In the genomic region with DNA sequence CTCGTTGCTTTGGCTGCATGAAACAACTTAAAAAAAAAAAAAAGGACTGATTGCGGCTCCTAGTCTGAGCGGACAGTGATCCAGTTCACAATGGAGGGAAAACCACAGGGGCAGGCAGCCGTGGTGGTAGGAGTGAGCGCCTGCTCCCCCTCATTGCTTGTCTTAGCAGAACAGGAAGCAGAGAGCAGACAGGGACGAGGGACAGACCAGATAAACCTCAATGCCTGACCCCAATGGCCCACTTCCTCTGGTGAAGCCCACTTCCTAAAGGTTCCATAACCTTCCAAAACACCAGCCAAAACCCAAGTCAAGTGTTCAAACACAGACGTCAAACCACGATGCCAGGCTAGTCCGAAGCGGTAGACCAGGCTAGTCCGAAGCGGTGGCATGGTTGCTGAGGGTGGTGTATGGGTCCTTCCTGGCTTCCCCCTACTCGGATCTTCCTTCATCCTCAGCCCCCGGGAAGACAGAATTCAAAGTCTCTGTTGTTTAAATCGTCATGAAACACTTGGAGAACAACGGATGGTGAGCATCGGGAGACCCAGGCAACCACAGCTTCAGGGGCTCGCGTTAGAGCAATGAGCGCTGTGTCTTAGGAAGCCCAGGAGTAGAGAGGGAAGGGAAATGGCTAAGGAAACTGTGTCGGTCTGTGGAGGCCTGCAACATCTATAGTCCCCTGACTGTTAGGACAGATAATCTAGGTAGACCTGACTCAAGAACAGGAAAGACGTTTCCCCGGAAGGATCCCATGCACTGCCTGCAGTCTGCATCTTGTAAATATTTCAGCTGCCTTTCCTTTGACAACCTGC, we compare ENCODE assay signal across 12 mouse cellular contexts. TPM values are rescaled to one million over a fixed set of nuclear protein-coding genes. Genes with fewer than 3 reads are reported as not detected.
DNase-seq lines count a peak whose midpoint lies in the region; ATAC-seq and TF ChIP-seq lines count a peak whose summit lies in the region.
"Had no signal": no experiment of that assay in that cellular context is flagged by ENCODE, and none has a peak within 500 bp of the region (broad histone marks: within the 10 kb centered on the region; RNA-seq: fewer than 3 reads in every experiment).

No protein-coding gene starts in this region.

- H3K27me3 ChIP-seq in testis, adult 2 months (ENCODE audit: control insufficient read depth, insufficient read depth, low read length) = no peaks in the 10 kb centered on the region
- H3K27me3 ChIP-seq in megakaryocyte, embryonic 14.5 days (replicated peaks) = no peaks in the 10 kb centered on the region
- H3K27me3 ChIP-seq: intestine, embryonic 15.5 days; Patski had no signal

- 0 out of 2 replicates have a peak, but pooled peaks have one; percentile 15 for ATAC-seq in cerebellum, adult (ENCODE audit: insufficient number of reproducible peaks, low FRiP score, low TSS enrichment)
- ATAC-seq: Patski had no signal

- H3K9me3 ChIP-seq in megakaryocyte, embryonic 14.5 days = no peaks in the 10 kb centered on the region
- H3K9me3 ChIP-seq: intestine, embryonic 15.5 days had no signal

- H3K4me3 ChIP-seq in testis, adult 2 months (ENCODE audit: control insufficient read depth, low read depth, low read length) = peak overlapping the region; percentile 35
- H3K4me3 ChIP-seq in megakaryocyte, embryonic 14.5 days (replicated peaks) = peak overlapping the region; percentile 85
- H3K4me3 ChIP-seq: intestine, embryonic 15.5 days had no signal

- no peak for DNase-seq in cerebellum, postnatal 14 days
- no peak for DNase-seq in testis, postnatal 10 days (ENCODE audit: low spot score)
- no peak for DNase-seq in gastrocnemius, postnatal 4 days (ENCODE audit: low spot score in 2 of 2)
- DNase-seq in adrenal gland, adult 18-20 months (ENCODE audit: low spot score in 2 of 2) = no peak
- DNase-seq in right cerebral cortex, postnatal 4 days = no peak
- DNase-seq: right cerebral cortex, postnatal 25 days had no signal

- H3K36me3 ChIP-seq in testis, adult 2 months (ENCODE audit: control insufficient read depth, insufficient read depth, low read length) = no peaks in the 10 kb centered on the region
- H3K36me3 ChIP-seq in megakaryocyte, embryonic 14.5 days (replicated peaks; ENCODE audit: low read length) = no peaks in the 10 kb centered on the region
- H3K36me3 ChIP-seq: intestine, embryonic 15.5 days had no signal

- no peak for TF ChIP-seq CTCF in testis, adult 2 months (IDR thresholded peaks at IDR 0.05; ENCODE audit: control insufficient read depth, insufficient read depth, insufficient replicate concordance, low read depth, low read length)

- TF ChIP-seq POLR2A in testis, adult 2 months (IDR thresholded peaks at IDR 0.05; ENCODE audit: control insufficient read depth, low read depth, low read length) = no peak

- no peak overlapping the region for H3K27ac ChIP-seq in testis, adult 2 months (ENCODE audit: control insufficient read depth, insufficient read depth, low read depth, low read length)

- peaks cover 13% of the 10 kb centered on the region for H3K4me1 ChIP-seq in testis, adult 2 months (ENCODE audit: control insufficient read depth, insufficient read depth, low read length)
- H3K4me1 ChIP-seq in megakaryocyte, embryonic 14.5 days = peaks cover 31% of the 10 kb centered on the region

RNA-seq across cellular contexts. Expression of a gene that starts 37.8 kb away (rescaled TPM):
- 5.4 and 5.8 TPM in 2 replicates for polyA plus RNA-seq in testis, adult 2 months (2012; rRNA removed)
- 310 and 435 TPM in 2 replicates for polyA plus RNA-seq in megakaryocyte, embryonic 14.5 days (2012; ENCODE audit: insufficient read depth, low replicate concordance)
- 10 to 100 TPM; 28.4 to 31.1 TPM for total RNA-seq in gastrocnemius, postnatal 4 days (2021)
- 10 to 100 TPM; 20.0 to 25.7 TPM for total RNA-seq in adrenal gland, adult 18-20 months (2021)

RNA-seq across cellular contexts. Expression of a gene that starts 55.8 kb away (rescaled TPM):
- 2.2 and 6.5 TPM in 2 replicates for polyA plus RNA-seq in testis, adult 2 months (2012; rRNA removed)
- polyA plus RNA-seq in megakaryocyte, embryonic 14.5 days (2012; ENCODE audit: insufficient read depth, low replicate concordance) = 0.06 TPM in 1 of 2 replicates, not detected in the other
- not detected for total RNA-seq in gastrocnemius, postnatal 4 days (2021)
- total RNA-seq in adrenal gland, adult 18-20 months (2021) = not detected
- total RNA-seq: gastrocnemius, adult 18-20 months had no signal
- polyA plus RNA-seq: intestine, embryonic 15.5 days had no signal

RNA-seq across cellular contexts. Expression of a gene that starts 57.5 kb away (rescaled TPM):
- 0.09 TPM in 1 of 2 replicates, not detected in the other for polyA plus RNA-seq in testis, adult 2 months (2012; rRNA removed)
- not detected in 2 replicates for polyA plus RNA-seq in megakaryocyte, embryonic 14.5 days (2012; ENCODE audit: insufficient read depth, low replicate concordance)
- total RNA-seq in gastrocnemius, postnatal 4 days (2021) = not detected
- total RNA-seq in adrenal gland, adult 18-20 months (2021) = not detected
- total RNA-seq: gastrocnemius, adult 18-20 months had no signal
